Mouse (Mus musculus) brain, embryonic 14.5 days (tissue): ENCODE data around the gene Tomt.

Experiments used
- CTCF ChIP-seq: fragments of 200-500 bp; IDR thresholded peaks from 2 replicates; pipeline ENCODE4 v1.5.1; 2012; ENCODE audit warnings: inconsistent platforms, mild to moderate bottlenecking, moderate library complexity, borderline replicate concordance; ENCODE audit not compliant: insufficient read depth, insufficient read length; ENCODE audit errors: extremely low read depth
- POLR2A ChIP-seq: fragments of 200-500 bp; IDR thresholded peaks from 2 replicates; pipeline ENCODE4 v1.6.1; 2012; ENCODE audit warnings: mild to moderate bottlenecking, inconsistent platforms, borderline replicate concordance; ENCODE audit not compliant: poor library complexity, insufficient read depth, insufficient read length, severe bottlenecking; ENCODE audit errors: extremely low read depth

GRCm38 (mm10) chr7:101918071-101918470 lies 11.9 kb upstream of the Tomt start:
- no peak for TF ChIP-seq POLR2A
- TF ChIP-seq CTCF, result peak; percentile 84
